Mouse (Mus musculus): ENCODE results near the gene Edc3. TPM values are rescaled to one million over a fixed set of nuclear protein-coding genes. Genes with fewer than 3 reads are reported as not detected.

Gene Edc3
- polyA plus RNA-seq, 1 experiment from 2014 or later, result 14.3 TPM

DNA sequence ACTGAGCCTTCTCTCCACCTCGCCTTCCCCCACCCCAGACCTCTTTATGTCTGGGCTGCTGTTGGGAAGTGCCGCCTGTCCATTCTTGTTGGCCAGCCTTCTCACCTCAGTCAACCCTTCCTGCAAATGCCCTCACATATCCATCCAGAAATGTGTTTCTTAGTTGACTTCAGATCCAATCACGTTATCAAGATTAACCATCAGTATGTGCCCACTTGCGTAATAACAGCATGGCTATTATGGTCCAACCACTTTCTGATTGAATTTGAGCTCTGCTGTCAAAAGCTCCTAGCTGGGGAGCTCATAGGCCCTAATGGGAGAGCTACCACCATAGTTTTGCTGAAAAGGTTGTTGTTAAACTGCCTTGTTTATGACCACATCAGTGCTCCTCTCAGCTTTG lies 37.3 kb upstream of the Edc3 start:
- no peak for DNase-seq (ENCODE audit: low read depth, low spot score)
- no peak for TF ChIP-seq CTCF (IDR thresholded peaks at IDR 0.05)
- no peak for ATAC-seq
- ChIA-PET CTCF (no interaction called here), POLR2A (no interaction called here)
- H3K27me3 ChIP-seq, result peaks cover 5% of the 10 kb centered on the region
- in situ Hi-C loops (cut with MboI; ENCODE audit: low pct_unique_long_range_greater_than_20kb), result no loop called here

DNA sequence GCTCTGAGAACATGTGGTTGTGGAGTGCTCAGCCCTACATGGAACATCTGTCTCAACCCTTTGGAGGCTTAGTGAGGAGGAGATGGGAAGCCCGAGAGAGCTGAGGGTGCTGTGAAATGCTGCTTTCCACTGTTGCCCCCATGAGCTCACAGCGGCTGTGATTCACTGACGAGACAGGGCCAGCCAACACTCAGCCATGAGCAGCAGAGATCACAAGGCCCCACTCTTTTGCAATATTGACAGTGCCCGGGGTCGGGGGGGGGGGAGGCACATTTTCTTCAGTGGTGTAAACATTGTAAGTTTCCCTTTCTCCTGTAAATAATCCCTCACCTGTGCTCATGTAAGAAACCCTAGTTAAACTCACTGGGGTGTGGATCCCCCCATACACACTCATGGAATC lies 36.8 kb upstream of the Edc3 start:
- DNase-seq (ENCODE audit: low read depth, low spot score) (no peak), ATAC-seq (no peak)
- POLR2A ChIA-PET, result no interaction called here
- no peak for TF ChIP-seq CTCF (IDR thresholded peaks at IDR 0.05)
- CTCF ChIA-PET, result no interaction called here
- H3K27me3 ChIP-seq, result peaks cover 5% of the 10 kb centered on the region
- in situ Hi-C loops (cut with MboI; ENCODE audit: low pct_unique_long_range_greater_than_20kb), result no loop called here

DNA sequence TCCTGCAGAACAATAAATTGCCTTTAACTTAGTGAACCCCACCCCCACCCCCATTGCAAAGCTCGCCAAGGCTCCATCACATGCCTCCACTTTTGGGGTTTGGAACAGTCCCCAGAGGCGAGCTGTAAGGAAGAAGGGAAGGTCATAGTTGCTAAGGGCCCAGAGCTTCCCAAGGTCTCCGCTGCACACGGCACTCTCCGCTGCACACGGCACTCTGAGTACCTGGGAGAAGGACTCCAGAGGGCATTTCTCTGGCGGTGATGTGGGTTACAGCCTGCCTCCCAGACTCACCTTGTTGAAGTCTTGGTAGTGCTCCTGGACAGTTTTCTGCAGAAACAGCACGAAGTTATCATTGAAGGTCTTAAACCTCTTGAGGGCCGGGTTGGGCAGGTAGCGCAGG lies 26.9 kb upstream of the Edc3 start:
- H3K27me3 ChIP-seq, result peaks cover 35% of the 10 kb centered on the region
- TF ChIP-seq CTCF (IDR thresholded peaks at IDR 0.05), result no peak
- in situ Hi-C loops (cut with MboI; ENCODE audit: low pct_unique_long_range_greater_than_20kb), result no loop called here
- no peak for DNase-seq (ENCODE audit: low read depth, low spot score)
- no peak for ATAC-seq
- ChIA-PET CTCF (no interaction called here), POLR2A (no interaction called here)

DNA sequence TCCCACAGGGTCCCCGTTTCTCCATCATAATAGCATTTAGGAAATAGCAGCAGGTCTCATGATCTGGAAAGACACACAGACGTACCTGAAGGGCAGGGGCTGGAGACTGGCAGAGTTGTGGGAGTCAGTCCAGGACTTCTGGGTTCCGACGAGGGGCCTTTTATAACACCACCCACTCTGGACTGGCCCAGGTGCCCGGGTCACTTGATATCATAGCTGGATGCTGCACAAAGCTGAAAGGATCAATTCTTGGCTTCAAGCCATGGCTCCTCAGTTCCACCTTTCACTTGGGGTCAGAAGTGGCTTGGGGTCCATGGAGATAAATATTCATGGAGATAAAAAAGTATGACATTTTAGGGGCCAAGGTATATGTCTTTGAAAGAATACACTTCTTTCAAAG lies 24.8 kb upstream of the Edc3 start, which contains the start of gene Cyp1a2:
Cyp1a2 (minus strand) TSS at position 184 of the 400 bp plus-strand sequence.
- CTCF ChIA-PET, result no interaction called here
- peaks cover 31% of the 10 kb centered on the region for H3K27me3 ChIP-seq
- DNase-seq (ENCODE audit: low read depth, low spot score) (no peak), ATAC-seq (no peak)
- POLR2A ChIA-PET, result no interaction called here
- TF ChIP-seq CTCF (IDR thresholded peaks at IDR 0.05), result no peak
- in situ Hi-C loops (cut with MboI; ENCODE audit: low pct_unique_long_range_greater_than_20kb), result no loop called here

DNA sequence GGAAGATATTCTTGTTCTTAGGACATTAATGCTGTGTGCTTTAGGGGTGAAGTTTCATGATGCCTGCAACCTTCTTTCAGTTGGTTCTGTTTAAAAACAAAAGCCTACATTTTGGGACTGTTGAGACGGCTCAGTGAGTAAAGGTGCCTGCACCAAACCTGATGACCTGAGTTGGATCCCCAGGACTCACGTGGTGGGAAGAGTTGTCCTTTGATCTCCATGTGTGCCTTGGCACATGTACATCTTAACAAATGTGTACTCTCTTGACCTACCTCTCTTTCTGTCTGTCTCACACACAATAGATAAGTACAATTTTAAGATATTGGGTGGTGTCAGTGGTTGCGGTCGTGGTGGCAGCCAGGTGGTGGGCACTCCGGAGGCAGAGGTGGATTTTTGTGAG lies 22.3 kb upstream of the Edc3 start:
- in situ Hi-C loops (cut with MboI; ENCODE audit: low pct_unique_long_range_greater_than_20kb), result no loop called here
- DNase-seq (ENCODE audit: low read depth, low spot score) (no peak), ATAC-seq (no peak)
- ChIA-PET POLR2A (no interaction called here), CTCF (no interaction called here)
- H3K27me3 ChIP-seq, result peaks cover 17% of the 10 kb centered on the region
- no peak for TF ChIP-seq CTCF (IDR thresholded peaks at IDR 0.05)

DNA sequence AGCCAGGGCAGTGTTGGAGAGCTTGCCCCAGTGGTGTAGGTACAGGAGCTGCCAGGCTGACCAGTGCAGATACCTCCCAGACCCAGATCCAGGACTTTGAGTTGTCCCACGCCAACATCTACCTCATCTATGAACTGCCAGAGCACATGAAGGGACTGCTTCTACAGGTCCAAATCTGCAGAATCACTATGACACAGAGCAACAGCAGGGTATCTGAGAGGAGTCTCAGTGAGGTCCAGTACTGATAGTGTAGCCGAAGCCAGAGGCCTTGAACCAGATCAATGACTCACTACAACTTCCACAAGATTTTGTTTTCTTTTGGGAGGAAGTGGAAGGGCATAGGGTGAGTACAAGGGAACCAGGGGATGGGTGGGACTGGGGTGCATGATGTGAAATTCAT lies 20.6 kb upstream of the Edc3 start, which contains the start of gene Cyp1a1:
Cyp1a1 (plus strand) TSS at position 178 of the 400 bp plus-strand sequence.
- CTCF ChIA-PET, result no interaction called here

DNA sequence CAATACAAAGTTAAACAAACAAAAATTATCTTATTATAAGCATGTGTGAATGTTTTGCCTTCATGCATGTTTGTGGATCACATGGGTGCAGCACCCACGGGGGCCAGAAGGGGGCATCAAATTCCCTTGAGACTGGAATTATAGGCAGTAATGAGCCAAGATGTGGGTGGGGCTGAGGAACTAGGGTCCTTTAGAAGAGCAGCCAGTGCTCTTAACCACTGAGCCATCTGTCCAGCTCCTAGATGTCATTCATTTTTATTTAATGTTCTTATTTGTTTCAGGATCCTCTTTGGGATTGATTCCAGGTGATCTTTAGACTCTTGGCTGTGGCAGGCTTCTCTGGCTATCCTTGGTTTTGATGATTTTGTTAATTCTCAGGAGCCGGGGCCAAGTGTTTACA lies 20.2 kb upstream of the Edc3 start:
- in situ Hi-C loops (cut with MboI; ENCODE audit: low pct_unique_long_range_greater_than_20kb), result no loop called here
- ATAC-seq (no peak), DNase-seq (ENCODE audit: low read depth, low spot score) (no peak)
- ChIA-PET CTCF (interaction anchor here (1.5 kb wide), 1 partner anchor 18 kb away, joined by 3 read pairs; no protein-coding TSS in a partner anchor), POLR2A (no interaction called here)
- H3K27me3 ChIP-seq, result peaks cover 14% of the 10 kb centered on the region
- no peak for TF ChIP-seq CTCF (IDR thresholded peaks at IDR 0.05)

More for the DNA sequence above, 20.6 kb upstream of the Edc3 start, which contains the start of gene Cyp1a1:
- no peak for TF ChIP-seq CTCF (IDR thresholded peaks at IDR 0.05)
- in situ Hi-C loops (cut with MboI; ENCODE audit: low pct_unique_long_range_greater_than_20kb), result no loop called here
- ATAC-seq, result no peak
- POLR2A ChIA-PET, result no interaction called here
- DNase-seq (ENCODE audit: low read depth, low spot score), result no peak
- H3K27me3 ChIP-seq, result peaks cover 14% of the 10 kb centered on the region

DNA sequence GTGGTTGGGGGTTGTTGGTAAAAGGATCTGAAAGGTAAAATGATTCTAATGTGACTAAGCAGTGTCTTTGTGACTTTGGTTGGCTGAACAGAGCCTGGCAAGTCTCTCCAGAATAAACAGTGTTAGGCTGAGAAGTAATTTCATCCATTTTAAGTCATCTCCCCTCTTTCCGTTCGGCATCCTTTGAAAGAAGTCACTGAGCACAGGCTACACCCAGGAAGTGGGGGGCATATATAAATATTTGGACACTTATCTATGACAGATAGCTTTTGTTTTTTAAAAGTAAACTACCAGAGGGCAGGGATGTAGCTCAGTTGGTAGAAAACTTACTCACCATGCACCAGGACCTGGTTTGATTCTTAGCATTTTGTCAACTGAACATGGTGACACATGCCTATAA lies 19.7 kb upstream of the Edc3 start:
- ATAC-seq, result no peak
- in situ Hi-C loops (cut with MboI; ENCODE audit: low pct_unique_long_range_greater_than_20kb), result no loop called here
- DNase-seq (ENCODE audit: low read depth, low spot score), result no peak
- ChIA-PET CTCF (interaction anchor here (1.5 kb wide), 1 partner anchor 18 kb away, joined by 3 read pairs; no protein-coding TSS in a partner anchor), POLR2A (no interaction called here)
- no peak for TF ChIP-seq CTCF (IDR thresholded peaks at IDR 0.05)
- peaks cover 14% of the 10 kb centered on the region for H3K27me3 ChIP-seq

DNA sequence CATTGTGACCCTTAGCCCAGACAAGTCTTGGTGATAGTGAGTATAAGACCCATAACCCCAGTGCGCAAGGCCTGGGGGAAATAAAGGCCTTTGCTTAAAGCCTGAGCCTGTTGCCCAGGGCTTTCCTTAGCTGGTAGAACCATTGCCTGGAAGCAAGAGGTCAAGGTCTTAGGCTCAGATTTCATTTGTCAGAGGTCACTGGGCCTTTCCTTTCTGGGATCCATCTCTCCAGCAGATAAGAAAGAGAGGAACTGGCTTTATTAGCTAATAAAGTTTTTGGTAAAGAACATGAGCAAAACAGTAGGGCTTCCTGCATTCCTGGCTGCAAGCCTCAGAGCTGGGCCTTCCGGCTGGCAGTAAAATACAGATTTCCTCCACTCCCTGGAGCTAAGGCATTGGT lies 14.2 kb upstream of the Edc3 start:
- peaks cover 24% of the 10 kb centered on the region for H3K27me3 ChIP-seq
- ChIA-PET POLR2A (no interaction called here), CTCF (no interaction called here)
- TF ChIP-seq CTCF (IDR thresholded peaks at IDR 0.05), result no peak
- DNase-seq (ENCODE audit: low read depth, low spot score) (no peak), ATAC-seq (no peak)
- in situ Hi-C loops (cut with MboI; ENCODE audit: low pct_unique_long_range_greater_than_20kb), result no loop called here

DNA sequence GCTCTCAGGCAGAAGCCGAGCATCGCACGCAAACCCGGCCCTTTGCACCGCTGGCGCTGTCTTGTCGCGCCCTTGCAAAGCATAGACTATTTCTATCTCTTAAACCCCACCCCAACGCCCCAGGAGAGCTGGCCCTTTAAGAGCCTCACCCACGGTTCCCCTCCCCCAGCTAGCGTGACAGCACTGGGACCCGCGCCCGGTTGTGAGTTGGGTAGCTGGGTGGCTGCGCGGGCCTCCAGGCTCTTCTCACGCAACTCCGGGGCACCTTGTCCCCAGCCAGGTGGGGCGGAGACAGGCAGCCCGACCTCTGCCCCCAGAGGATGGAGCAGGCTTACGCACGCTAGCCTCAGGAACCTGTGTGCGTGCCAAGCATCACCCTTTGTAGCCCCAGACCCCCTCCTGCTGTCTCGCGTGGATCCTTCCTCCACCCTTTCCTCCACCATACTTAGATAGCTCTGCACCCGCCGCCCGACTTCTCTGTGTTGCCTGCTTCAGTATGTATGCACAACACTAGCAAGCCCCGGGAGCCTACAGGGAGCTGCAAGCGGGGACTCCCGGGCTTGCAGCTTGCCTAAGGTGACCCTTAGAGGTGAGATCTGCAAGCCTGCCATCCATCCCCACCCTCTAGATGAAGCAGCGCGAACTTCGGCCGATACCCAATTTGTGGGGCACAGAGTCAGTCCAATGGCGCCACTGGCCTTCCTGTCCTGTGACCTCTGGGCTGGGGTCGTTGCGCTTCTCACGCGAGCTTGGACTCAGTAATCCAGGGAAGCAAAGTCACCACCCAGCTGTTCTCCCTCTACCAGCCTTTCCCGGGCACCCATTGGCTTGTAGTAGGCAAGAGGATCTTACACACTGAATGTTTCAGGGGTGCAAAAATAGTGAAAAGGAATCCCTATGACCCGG lies 11.7 kb upstream of the Edc3 start:
- ATAC-seq (no peak), DNase-seq (ENCODE audit: low read depth, low spot score) (no peak)
- in situ Hi-C loops (cut with MboI; ENCODE audit: low pct_unique_long_range_greater_than_20kb), result no loop called here
- POLR2A ChIA-PET, result no interaction called here
- CTCF ChIA-PET, result no interaction called here
- H3K27me3 ChIP-seq, result peaks cover 41% of the 10 kb centered on the region
- no peak for TF ChIP-seq CTCF (IDR thresholded peaks at IDR 0.05)

DNA sequence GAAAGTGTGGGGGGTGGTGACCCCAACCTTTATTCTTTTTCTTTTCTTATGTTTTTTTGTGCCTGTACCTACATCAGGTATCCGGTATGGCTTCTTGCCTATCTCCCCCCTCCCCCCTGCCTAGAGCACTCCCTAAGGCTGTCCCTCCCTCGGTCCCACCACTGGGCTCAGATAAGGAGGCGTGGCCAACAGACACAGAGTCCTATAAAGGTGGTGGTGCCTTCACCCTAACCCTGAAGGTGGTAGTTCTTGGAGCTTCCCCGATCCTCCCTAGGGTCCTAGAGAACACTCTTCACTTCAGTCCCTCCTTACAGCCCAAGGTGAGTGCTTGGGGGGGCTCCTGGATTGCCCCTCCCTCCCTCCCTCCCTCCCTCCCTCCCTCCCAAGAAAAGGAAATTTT lies 11.0 kb upstream of the Edc3 start:
- H3K27me3 ChIP-seq, result peaks cover 43% of the 10 kb centered on the region
- DNase-seq (ENCODE audit: low read depth, low spot score) (no peak), ATAC-seq (no peak)
- POLR2A ChIA-PET, result no interaction called here
- no peak for TF ChIP-seq CTCF (IDR thresholded peaks at IDR 0.05)
- in situ Hi-C loops (cut with MboI; ENCODE audit: low pct_unique_long_range_greater_than_20kb), result no loop called here
- CTCF ChIA-PET, result no interaction called here

Measured in Patski (cell line).